Mouse (Mus musculus) liver, adult 2 months (tissue): ENCODE measurements around the gene Scin. TPM values are rescaled to one million over a fixed set of nuclear protein-coding genes. Genes with fewer than 3 reads are reported as not detected.
A peak's percentile ranks its signal among the peaks of the same experiment; 100 is the strongest.

Experiments used
- DNase-seq: peaks from one replicate; pipeline ENCODE4 v3.0.0-alpha.2; 2011; ENCODE audit warnings: low read depth, low spot score; ENCODE audit errors: extremely low read depth
- H3K27ac ChIP-seq: fragments of 200-500 bp; replicated peaks from 2 replicates; pipeline ENCODE4 v1.5.1; 2012; ENCODE audit warnings: low read depth, mild to moderate bottlenecking, control low read depth, inconsistent platforms, low read length; ENCODE audit not compliant: insufficient read depth
- H3K27me3 ChIP-seq: fragments of 200-500 bp; 2 replicates; pipeline ENCODE4 v1.6.1; 2012; ENCODE audit warnings: mild to moderate bottlenecking, moderate library complexity, low read length, inconsistent platforms; ENCODE audit not compliant: control insufficient read depth, insufficient read depth
- H3K36me3 ChIP-seq: fragments of 200-500 bp; 2 replicates; pipeline ENCODE4 v1.6.1; 2012; ENCODE audit warnings: low read length, inconsistent platforms; ENCODE audit not compliant: control insufficient read depth, insufficient read depth
- H3K4me1 ChIP-seq: fragments of 200-500 bp; 2 replicates; pipeline ENCODE4 v1.6.1; 2011; ENCODE audit warnings: low read length; ENCODE audit not compliant: control insufficient read depth, insufficient read depth
- H3K4me3 ChIP-seq: fragments of 200-500 bp; 2 replicates; pipeline ENCODE4 v1.5.1; 2011; ENCODE audit warnings: low read depth, mild to moderate bottlenecking, control low read depth, low read length, moderate library complexity; ENCODE audit not compliant: insufficient read depth
- H3K79me2 ChIP-seq: fragments of 200-500 bp; 2 replicates; pipeline ENCODE4 v1.6.1; 2012; ENCODE audit warnings: inconsistent platforms, mild to moderate bottlenecking, low read length, moderate library complexity; ENCODE audit not compliant: control insufficient read depth, insufficient read depth
- H3K9ac ChIP-seq: fragments of 200-500 bp; 2 replicates; pipeline ENCODE4 v1.6.1; 2012; ENCODE audit warnings: low read depth, mild to moderate bottlenecking, control low read depth, inconsistent platforms, low read length
- CTCF ChIP-seq: fragments of 200-500 bp; IDR thresholded peaks from 2 replicates; pipeline ENCODE4 v1.5.1; 2011; ENCODE audit warnings: low read depth, low read length, control low read depth
- POLR2A ChIP-seq: fragments of 200-500 bp; IDR thresholded peaks from 2 replicates; pipeline ENCODE4 v1.6.1; 2011; ENCODE audit warnings: low read length, control low read depth; ENCODE audit not compliant: insufficient read depth; ENCODE audit errors: extremely low read depth
- WGBS: fragments of 180-500 bp; shearing (Covaris S2); methylation state at CpG from one replicate; pipeline ENCODE4 v1.1.7; 2018; 5-methylcytosine and 5-hydroxymethylcytosine counted together
- polyA plus RNA-seq: library from polyadenylated mRNA; depleted of rRNA; stranded (reverse); fragments of >200 nt; gene quantifications from 2 replicates; pipeline ENCODE4 v1.2.3, GENCODE M21; 2012
- total RNA-seq: library from RNA; depleted of rRNA; stranded (reverse); fragments of >200 nt; gene quantifications from 2 replicates; pipeline ENCODE4 v1.2.3, GENCODE M21; 2014

Gene Scin
- total and polyA plus RNA-seq, 2 experiments: 0.04 TPM; not detected in 1

- WGBS: 80% methylated on average over 3 of the region's 3 CpGs
- no peaks in the 10 kb centered on the region for H3K79me2 ChIP-seq
- no peaks in the 10 kb centered on the region for H3K4me1 ChIP-seq
- no peak for TF ChIP-seq POLR2A
- TF ChIP-seq CTCF: no peak
- no peak overlapping the region for H3K9ac ChIP-seq
- no peak overlapping the region for H3K4me3 ChIP-seq
- DNase-seq: no peak
- no peak overlapping the region for H3K27ac ChIP-seq
- H3K36me3 ChIP-seq: no peaks in the 10 kb centered on the region
- no peaks in the 10 kb centered on the region for H3K27me3 ChIP-seq
Measured at GRCm38 (mm10) chr12:40096453-40096852, 37.6 kb downstream of the Scin start.

DNA sequence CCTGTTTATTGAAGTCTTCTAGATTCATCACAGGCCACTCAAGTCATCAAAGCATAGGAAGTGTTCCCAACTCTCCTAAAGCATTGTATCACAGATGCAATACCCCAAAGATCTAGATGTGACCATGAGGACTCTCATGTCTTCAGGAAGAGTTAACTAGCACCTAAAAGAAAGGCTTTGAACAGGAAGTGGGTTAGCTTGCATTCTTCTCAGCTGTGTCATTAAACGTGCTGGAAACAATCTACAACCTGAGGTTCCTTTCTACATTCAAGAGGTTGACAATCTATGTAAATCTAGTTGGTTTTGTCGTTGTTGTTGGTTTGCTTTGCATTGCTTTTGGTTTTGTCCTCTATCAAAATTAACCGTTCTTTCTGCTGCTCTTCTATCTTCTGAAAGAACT lies 44.0 kb downstream of the Scin start:
- TF ChIP-seq POLR2A (no peak), CTCF (no peak)

GRCm38 (mm10) chr12:40085731-40086322 lies 48.2 kb downstream of the Scin start:
- Histone ChIP-seq H3K27me3 (no peaks in the 10 kb centered on the region; the same call in 1 of the 2 replicates), H3K9ac (no peak overlapping the region), H3K4me3 (no peak overlapping the region), H3K27ac (no peak overlapping the region), H3K36me3 (no peaks in the 10 kb centered on the region), H3K79me2 (no peaks in the 10 kb centered on the region), H3K4me1 (no peaks in the 10 kb centered on the region)
- TF ChIP-seq CTCF: no peak
- TF ChIP-seq POLR2A: no peak
- DNase-seq: no peak
- WGBS: 74% methylated on average over 5 of the region's 5 CpGs

More for the DNA sequence above, 44.0 kb downstream of the Scin start:
- no peak for DNase-seq
- Histone ChIP-seq H3K27me3 (no peaks in the 10 kb centered on the region; the same call in 1 of the 2 replicates), H3K27ac (no peak overlapping the region), H3K4me1 (no peaks in the 10 kb centered on the region), H3K36me3 (no peaks in the 10 kb centered on the region), H3K9ac (no peak overlapping the region), H3K79me2 (no peaks in the 10 kb centered on the region), H3K4me3 (no peak overlapping the region)
- WGBS: 74% methylated on average over 3 of the region's 3 CpGs

DNA sequence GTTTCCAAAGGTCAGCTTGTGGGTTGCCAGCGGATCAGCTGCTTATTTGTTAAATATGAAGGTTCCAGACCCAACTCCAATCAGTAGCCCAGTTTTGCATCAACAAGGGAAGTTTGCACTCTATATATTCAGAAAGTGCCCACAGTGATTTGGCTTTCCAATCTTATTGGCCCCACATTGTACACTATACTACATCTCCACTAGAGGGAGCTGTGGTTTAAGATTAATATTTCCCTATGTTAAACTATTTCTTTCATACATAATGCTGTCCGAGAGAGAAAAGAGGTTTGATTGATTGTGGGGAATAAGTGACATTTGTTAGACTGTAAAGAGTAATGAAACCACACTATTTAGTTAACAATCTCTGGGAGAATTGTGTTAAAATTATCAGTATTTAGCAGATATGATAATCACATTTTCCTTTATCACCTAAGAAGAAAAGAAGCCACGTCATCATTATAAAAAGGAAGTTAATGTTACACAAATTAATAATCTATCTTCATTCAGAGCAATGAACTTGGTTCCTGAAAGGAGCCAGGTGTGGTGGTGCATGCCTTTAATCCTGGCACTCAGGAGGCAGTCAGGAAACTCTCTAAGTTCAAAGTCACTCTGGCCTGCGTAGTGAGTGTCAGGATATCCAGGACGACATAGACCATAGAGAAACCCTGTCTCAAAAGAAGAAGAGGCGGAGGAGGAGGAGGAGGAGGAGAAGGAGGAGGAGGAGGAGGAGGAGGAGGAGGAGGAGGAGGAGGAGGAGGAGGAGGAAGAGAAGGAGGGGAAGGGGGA lies 51.4 kb downstream of the Scin start:
- Histone ChIP-seq H3K36me3 (no peaks in the 10 kb centered on the region), H3K4me3 (no peak overlapping the region), H3K9ac (no peak overlapping the region), H3K4me1 (no peaks in the 10 kb centered on the region), H3K27me3 (0 out of 2 replicates have a peak, but pooled peaks cover 3% of the 10 kb centered on the region), H3K79me2 (no peaks in the 10 kb centered on the region), H3K27ac (no peak overlapping the region)
- 43% methylated on average over 5 of the region's 6 CpGs for WGBS
- TF ChIP-seq CTCF: no peak
- no peak for TF ChIP-seq POLR2A
- peak; percentile 23 for DNase-seq

DNA sequence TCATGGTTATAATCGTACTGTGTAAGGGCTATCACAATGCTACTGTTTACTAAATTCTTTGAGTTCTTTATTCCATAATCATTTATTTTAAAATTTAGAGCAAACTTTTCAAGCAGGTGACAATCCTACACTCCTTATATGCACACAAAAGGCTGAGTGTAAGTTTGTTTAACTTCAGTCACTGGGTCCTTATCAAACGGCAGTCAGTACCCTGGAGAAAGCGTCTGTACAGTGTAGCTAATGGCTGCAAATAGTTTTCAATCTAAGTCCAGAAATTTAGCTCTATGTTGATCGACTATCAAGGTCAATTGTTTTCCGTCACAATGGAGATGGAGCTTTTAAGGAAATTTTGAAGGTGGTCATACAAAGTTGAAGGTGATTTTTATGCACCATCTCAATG lies 52.0 kb downstream of the Scin start:
- no peaks in the 10 kb centered on the region for H3K36me3 ChIP-seq
- no peak for DNase-seq
- 58% methylated on average over 5 of the region's 5 CpGs for WGBS
- no peaks in the 10 kb centered on the region for H3K79me2 ChIP-seq
- no peaks in the 10 kb centered on the region for H3K4me1 ChIP-seq
- no peak overlapping the region for H3K9ac ChIP-seq
- H3K27ac ChIP-seq: no peak overlapping the region
- 0 out of 2 replicates have a peak, but pooled peaks cover 3% of the 10 kb centered on the region for H3K27me3 ChIP-seq
- TF ChIP-seq POLR2A (no peak), CTCF (no peak)
- H3K4me3 ChIP-seq: no peak overlapping the region

DNA sequence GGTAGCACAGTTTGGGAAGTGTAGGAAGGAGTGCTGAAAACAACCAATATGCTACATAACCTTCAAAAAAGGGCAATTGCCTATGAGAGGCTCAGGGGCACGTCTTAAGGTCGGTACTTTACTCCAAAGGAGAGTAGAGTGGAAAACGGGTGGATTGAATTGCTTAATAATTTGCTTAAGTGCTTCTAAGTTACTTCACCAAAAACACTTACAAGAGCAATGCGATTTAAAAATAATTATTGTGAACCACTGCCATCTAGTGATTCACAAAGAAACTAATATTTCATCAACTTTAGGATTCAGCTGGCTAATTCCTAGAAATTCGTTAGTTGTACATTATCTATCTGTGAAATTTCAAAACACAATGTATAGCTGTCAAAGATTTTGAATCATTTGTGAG lies 60.4 kb downstream of the Scin start:
- no peak overlapping the region for H3K4me3 ChIP-seq
- no peak for TF ChIP-seq CTCF
- no peak for TF ChIP-seq POLR2A
- WGBS: 45% methylated on average over 5 of the region's 5 CpGs
- peak; percentile 28 for DNase-seq
- H3K36me3 ChIP-seq: no peaks in the 10 kb centered on the region
- no peaks in the 10 kb centered on the region for H3K4me1 ChIP-seq
- H3K27me3 ChIP-seq: 0 out of 2 replicates have a peak, but pooled peaks cover 3% of the 10 kb centered on the region
- no peak overlapping the region for H3K9ac ChIP-seq
- H3K79me2 ChIP-seq: no peaks in the 10 kb centered on the region
- no peak overlapping the region for H3K27ac ChIP-seq
